Mouse (Mus musculus) left cerebral cortex, adult 2 months (tissue): Measurements from ENCODE around the gene Cnn1. TPM values are rescaled to one million over a fixed set of nuclear protein-coding genes. Genes with fewer than 3 reads are reported as not detected.

Experiments
- DNase-seq, 2 experiments: peaks; one replicate each; pipeline ENCODE4 v3.0.0; 2021 to 2022; ENCODE audit warnings: low spot score in 2 of 2, mixed read lengths in 1 of 2; ENCODE audit errors: extremely low spot score in 1 of 2
- H3K27ac ChIP-seq: fragments of 200-600 bp; 2 replicates; pipeline ENCODE4 v1.8.1; 2022
- H3K4me3 ChIP-seq: fragments of 200-600 bp; 2 replicates; pipeline ENCODE4 v1.8.1; 2022
- CTCF ChIP-seq: fragments of 200-600 bp; IDR thresholded peaks from 2 replicates; pipeline ENCODE4 v1.8.1; 2022; ENCODE audit warnings: antibody characterized with exemption, mild to moderate bottlenecking, moderate library complexity
- intact Hi-C: fragments of 180-260 bp; cut with DNase I; formaldehyde crosslinking; loops from one replicate; pipeline ENCODE4 v1.15.1; 2025
- total RNA-seq, 2 experiments: library from RNA; stranded (reverse); gene quantifications; 2 replicates each; pipeline ENCODE4 v1.2.3; 2021

Gene Cnn1
- total RNA-seq, 2 experiments from 2014 or later = 0.41 to 1.3 TPM

DNA sequence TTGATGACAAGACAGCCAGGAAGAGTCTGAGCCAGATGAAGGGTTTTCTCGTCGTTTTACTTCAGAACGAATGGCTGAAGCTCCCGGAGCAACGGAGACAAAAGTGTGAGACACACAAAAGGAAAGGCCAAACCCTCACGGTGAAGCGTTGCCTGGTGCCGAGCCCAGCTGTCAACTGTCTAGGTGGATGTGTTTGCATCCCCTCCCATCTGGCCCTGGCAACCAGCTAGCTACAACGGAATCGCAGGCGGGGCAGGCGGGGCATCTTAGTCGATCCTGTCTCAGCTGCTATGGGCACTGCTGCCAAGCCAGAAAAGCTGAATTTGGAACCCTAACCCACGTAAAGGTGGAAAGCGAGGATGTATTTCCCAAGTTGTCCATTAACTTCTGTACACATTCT, 17.1 kb downstream of the Cnn1 start:
- no peak for DNase-seq
- no peak for TF ChIP-seq CTCF
- intact Hi-C loops = loop anchor here (2.0 kb wide), 1 partner anchor 45 kb away; the partner anchor contains the start of genes Gm49318 and Zfp653

DNA sequence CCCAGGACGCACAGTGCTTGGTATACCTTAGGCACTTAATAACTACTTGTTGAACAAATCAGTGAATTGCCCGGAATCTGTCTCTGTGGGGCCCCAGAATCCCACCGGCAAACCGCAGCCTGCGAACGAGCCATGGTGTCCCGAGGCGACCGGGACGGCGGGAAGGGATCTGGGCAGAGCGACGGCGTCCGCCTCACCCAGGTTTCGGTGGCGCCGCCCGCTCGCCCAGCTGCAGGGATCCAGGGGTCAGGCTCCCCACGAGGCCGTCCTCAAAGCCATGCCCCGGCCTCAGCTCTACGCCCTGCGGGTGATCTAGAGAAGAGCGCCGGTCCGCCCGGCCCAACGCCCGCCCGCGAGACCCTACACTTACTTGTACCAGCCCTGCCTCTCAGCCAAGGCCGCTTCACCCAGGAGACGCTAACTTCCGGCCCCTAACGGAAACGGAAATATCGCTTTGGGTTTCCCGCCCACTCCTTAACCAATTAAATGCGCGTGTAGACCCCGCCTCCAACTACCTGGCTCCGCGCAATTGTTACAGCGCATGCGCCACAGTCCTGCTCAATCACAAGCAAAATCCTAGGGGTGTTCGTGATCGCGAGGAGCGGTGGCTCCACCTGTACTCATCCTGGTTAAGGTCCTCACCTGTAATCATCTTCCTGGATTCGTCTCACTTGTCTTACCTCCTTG, 17.9 kb downstream of the Cnn1 start, which contains the start of gene Elof1:
Gene Elof1 (minus strand): TSS at position 433 of the 687 bp plus-strand sequence.
- peak within 1 kb of the TSS; percentile 88 for H3K27ac ChIP-seq
- intact Hi-C loops = loop anchor here (1.0 to 2.0 kb wide), 2 partner anchors 32 to 46 kb away; partner anchors contain the start of genes Ecsit, Gm49318 and Zfp653
- peak; percentile 91 to 93 for DNase-seq
- TF ChIP-seq CTCF = no peak; the same call in 1 of the 2 replicates
- H3K4me3 ChIP-seq = peak within 1 kb of the TSS; percentile 66

More for the DNA sequence above, 17.1 kb downstream of the Cnn1 start:
- Histone ChIP-seq H3K27ac (no peak overlapping the region), H3K4me3 (peak overlapping the region; percentile 66)

DNA sequence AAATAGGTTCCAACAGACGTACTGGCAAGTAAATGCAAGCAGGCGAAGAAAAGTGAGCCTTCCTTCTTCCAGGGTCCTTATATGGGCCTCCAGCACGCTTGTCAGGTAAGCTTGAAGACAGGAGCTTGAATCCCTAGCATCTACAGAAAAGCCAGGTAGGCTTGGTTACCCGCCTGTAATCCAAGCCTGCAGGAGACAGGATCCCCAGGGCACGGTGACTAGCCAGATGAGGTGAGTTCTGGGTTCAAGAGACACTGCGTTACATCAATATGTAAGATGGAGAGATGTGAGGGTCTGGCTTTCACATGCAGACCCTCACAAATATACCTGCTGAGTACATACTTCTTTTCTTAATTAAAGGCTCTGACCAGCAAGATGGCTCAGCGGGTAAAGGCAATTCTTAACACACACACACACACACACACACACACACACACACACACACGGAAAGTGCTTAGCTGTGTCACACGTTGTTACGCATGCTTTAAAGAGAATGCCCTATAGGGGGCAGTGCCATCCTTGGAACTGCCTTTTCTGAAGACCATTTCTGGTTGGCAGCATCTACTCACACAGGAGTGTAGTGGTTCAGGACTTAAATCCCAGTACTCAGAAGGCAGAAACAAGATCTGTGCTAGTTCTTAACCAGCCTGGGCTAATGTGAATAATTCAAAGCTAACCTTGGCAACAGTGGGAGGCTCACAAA, 18.9 kb downstream of the Cnn1 start:
- DNase-seq = peak; percentile 25 to 46

DNA sequence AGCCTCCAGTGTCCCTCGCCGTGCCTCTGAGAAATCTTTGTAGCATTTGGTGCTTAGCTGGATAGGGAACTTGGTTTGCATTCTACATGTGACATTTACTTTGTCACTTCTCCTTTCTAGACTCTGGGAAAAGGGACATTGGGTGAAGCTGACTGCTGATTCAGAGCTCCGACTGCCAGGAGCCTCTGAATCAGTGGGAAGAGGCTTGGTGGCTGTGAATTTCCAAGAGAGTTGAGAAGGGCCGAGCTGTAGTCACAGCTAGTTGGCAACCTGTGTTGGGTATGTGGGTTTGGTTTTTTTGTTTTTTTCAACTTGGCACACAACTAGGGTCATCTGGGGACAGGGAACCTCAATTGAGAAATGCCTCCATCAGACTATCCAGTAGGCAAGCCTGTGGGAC, 20.5 kb downstream of the Cnn1 start:
- peak overlapping the region; percentile 71 for H3K27ac ChIP-seq
- intact Hi-C loops = no loop called here
- TF ChIP-seq CTCF = no peak
- peak in 1 of 2 experiments; percentile 25 for DNase-seq
- no peak overlapping the region for H3K4me3 ChIP-seq

More for the DNA sequence above, 18.9 kb downstream of the Cnn1 start:
- TF ChIP-seq CTCF = peak; percentile 45
- intact Hi-C loops = loop anchor here (1.0 to 2.0 kb wide), 3 partner anchors 25 to 47 kb away; partner anchors contain the start of genes Ecsit, Gm49318 and Zfp653
- peak overlapping the region; percentile 88; the same call in 1 of the 2 replicates for H3K27ac ChIP-seq
- H3K4me3 ChIP-seq = peak overlapping the region; percentile 66

DNA sequence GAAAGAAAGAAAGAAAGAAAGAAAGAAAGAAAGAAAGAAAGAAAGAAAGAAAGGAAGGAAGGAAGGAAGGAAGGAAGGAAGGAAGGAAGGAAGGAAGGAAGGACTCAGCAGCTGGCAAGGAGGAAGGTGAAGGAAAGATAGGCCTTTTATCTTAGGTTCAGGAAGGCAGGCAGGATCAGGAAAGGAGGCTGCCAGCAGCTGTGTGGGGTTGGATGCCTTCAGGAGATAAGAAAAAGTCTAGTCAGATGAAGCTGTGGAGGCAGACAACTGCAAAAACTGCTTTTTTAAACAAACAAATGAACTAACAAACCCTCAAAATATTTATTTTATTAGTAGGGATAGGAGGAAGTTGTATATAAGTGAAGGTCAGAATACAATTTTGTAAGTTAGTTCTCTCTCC, 22.5 kb downstream of the Cnn1 start:
- no peak overlapping the region for H3K27ac ChIP-seq
- intact Hi-C loops = no loop called here
- no peak for TF ChIP-seq CTCF
- H3K4me3 ChIP-seq = no peak overlapping the region
- no peak for DNase-seq

DNA sequence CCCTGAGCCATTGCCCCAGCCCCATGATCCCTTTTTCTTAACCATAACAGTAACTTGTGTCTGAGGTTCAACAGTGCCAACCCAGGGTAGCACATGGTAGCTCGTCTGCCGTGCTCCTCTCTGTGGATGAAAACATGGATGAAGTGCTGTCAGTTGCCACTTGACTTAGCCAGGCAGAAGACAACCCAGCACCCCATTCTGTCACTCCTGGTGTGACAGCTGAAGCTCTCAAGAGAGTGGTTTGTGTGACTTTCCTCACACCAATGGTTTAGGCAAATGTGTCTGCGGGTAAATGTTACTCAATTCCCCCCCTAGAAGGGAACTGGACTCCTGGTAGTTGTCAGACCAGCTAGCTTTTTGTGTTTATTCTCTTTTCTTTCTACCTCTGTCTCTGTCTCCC, 23.0 kb downstream of the Cnn1 start:
- H3K27ac ChIP-seq = no peak overlapping the region
- intact Hi-C loops = no loop called here
- DNase-seq = no peak
- no peak for TF ChIP-seq CTCF
- no peak overlapping the region for H3K4me3 ChIP-seq

DNA sequence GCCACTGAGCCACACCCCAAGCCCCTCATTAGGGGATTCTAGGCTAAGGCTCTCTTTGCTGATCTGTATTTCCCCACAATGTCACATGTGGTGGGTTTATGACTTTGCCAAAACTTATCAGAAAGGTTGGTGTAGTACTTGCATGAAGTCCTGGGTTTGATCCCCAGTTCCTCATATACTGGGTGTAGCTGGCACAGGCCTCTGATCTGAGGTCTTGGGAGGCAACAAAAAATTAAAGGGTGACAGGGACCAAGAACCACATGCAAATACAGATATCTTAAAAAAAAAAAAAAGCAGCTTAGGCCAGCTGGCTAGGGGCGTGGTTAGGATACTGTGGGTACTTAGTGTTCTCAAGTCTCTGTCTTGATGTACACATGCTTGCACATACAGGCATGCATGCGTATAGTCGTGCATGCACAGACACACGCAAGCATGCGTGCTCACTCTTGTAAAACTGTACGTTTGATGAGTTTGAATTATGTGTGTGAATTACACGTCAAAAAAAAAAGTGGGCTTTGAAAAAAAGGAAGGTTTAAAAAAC, 24.1 kb downstream of the Cnn1 start:
- no peak overlapping the region for H3K4me3 ChIP-seq
- TF ChIP-seq CTCF = no peak
- intact Hi-C loops = no loop called here
- DNase-seq = no peak
- no peak overlapping the region for H3K27ac ChIP-seq

DNA sequence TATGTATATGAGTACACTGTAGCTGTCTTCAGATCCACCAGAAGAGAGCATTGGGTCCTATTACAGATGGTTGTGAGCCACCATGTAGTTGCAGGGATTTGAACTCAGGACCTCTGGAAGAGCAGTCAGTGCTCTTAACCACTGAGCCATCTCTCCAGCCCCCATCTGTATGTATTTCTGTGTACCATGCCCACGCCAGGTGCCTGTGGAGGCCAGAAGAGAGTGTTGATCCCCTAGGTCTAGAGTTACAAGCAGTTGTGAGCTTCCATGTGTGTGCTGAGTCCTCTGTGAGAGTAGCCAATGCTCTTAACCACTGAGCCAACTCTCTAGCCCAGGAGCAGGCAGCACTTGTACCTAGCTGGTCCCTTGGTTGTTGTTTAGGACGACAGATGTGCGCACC, 25.2 kb downstream of the Cnn1 start:
- no peak for DNase-seq
- intact Hi-C loops = no loop called here
- TF ChIP-seq CTCF = no peak

DNA sequence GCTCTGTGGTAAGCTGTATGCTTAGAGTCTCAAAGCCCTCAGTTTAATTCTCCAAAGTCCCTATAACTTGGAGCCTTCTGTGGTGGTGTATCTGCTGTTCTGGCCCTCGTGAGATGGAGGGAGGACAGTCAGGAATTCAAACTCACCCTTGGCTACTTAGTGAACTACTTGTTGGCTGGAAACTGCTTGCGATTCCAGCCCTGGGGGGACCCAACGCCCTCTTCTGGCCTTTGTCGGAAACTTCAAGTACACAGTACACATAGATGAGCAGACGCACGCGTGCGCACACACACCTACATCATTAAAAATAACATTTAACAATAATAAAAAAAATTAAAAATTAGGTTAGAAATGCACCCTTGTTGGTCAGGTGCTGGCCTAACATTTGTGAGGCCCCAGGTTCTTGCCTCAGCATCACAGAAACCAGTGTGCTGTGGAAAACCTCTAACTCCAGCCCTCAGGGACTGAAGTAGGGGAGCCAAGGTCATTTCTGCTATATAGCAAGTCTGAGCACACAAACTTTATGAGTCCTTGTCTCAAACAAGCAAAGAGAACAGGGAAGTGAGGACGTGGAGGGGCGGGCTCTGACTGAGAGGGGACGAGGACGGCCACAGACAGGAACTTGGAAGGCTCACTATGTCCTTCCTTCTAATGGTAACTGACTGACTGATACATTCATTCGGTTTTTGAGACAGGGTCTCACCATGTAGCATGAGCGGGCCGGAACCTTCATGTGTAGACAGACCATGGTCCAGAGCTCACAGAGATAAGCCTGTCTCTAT, 26.4 kb downstream of the Cnn1 start:
- DNase-seq = no peak
- Histone ChIP-seq H3K27ac (no peak overlapping the region), H3K4me3 (no peak overlapping the region)
- no peak for TF ChIP-seq CTCF
- intact Hi-C loops = no loop called here

More for the DNA sequence above, 25.2 kb downstream of the Cnn1 start:
- H3K27ac ChIP-seq = no peak overlapping the region
- H3K4me3 ChIP-seq = no peak overlapping the region

DNA sequence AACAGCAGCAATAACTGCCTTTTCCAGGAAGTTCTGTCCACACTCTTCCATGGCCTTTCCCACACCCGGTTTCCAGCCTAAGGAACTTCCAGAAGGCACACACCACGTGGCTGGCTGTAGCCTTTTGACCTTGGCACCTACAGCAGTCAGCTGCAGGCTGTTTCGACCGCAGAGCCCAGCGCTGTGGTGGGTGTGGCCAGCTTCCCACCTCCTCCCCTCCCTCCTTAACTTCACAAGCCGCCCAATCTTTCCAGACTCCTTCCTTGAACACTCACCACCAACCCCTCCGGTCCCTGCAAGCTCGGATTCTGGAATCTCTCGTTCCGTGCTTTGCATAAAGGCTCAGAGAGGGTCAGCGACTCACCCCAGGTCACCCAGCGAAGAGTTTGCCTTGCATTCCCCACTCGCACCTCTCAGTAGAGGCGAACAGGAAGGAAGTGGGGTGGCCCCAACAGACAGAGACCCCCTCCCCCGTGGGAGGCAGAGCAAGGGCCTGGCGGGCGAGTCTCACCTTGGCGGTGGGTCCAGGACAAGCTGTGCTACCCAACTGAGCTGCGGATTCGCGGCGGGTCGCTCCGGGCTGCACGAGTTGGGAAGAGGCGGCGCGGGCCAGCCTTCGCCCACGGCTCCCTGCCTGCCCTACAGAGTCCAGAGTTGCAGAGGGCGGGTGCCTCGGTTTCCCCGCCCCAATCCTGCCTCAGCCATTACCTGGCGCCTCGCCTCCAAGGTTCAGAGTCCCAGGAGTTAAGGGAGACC, 32.4 kb downstream of the Cnn1 start:
- Histone ChIP-seq H3K27ac (no peak overlapping the region), H3K4me3 (peak overlapping the region; percentile 15; the same call in 1 of the 2 replicates)
- no peak for DNase-seq
- intact Hi-C loops = no loop called here
- no peak for TF ChIP-seq CTCF

DNA sequence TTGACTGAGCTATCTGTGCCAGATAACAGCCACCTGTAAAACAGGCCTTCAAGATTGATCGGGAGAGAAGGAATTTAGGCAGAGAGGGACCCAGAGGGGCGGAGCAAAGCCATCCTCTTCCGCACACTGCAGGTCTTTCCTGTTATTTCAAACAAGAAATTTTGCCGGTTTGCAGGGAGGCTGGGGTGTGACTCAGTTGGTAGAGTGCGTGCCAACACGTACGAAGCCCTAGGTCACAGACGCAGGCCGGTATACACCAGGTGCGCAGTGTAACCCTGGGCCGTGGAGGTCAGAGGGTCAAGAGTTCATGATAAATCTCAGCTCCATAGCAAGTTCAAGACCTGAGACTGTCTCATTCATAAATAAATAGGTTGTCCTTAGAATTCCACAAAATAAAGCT, 33.2 kb downstream of the Cnn1 start:
- intact Hi-C loops = no loop called here
- no peak for DNase-seq
- H3K4me3 ChIP-seq = no peak overlapping the region
- H3K27ac ChIP-seq = no peak overlapping the region
- no peak for TF ChIP-seq CTCF
